Mouse (Mus musculus): ENCODE results near the gene Hoxa6. TPM values are rescaled to one million over a fixed set of nuclear protein-coding genes. Genes with fewer than 3 reads are reported as not detected.
A peak's percentile ranks its signal among the peaks of the same experiment; 100 is the strongest.

Hoxa6 gene
- polyA plus RNA-seq, 1 experiment from 2014 or later: 1.2 TPM

DNA sequence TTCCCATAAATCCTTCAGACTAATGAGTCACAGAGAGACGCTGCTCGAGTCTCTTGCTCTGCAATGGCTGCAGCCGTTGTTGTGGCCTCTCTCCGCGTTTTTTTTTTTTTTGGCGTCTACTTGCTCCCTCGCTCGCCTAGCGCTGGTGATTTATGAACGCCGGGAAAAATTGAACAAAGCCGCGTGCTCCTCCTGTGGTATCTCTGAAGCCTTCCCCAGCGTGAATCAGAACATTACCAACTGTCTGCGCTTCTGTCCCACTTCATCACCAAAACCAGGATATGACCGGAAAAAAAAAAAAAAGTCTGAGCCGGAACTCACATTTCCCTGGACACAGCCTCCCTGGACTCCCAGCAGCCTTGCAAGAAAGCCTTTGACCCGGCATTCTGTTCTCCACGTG, 23.3 kb downstream of the Hoxa6 start:
- Histone ChIP-seq H3K4me1 (peaks cover 50% of the 10 kb centered on the region), H3K4me3 (no peak overlapping the region; the same call in 1 of the 2 replicates)

DNA sequence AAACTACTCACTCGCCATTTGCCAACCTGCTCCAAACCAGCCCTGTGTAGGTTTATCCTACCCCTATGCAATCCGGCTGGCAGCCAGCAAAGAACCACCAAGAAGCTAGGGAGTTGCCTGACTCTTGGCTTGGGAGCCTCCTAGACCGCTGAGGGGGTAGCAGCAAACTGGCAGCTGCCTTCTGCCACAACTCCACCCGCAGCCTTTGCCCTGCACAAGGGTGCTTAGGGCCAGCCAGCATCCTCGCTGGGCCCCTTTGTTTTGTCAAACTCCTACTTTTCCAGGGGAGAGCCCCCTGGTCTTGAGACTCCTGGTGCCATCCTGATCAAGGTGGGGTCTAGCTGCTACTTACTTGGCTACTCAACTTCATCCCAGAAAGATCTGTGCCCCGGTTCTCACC, 23.9 kb downstream of the Hoxa6 start:
- WGBS: 25% methylated on average over 6 of the region's 6 CpGs
- H3K27ac ChIP-seq: no peak overlapping the region

More for the DNA sequence above, 23.3 kb downstream of the Hoxa6 start:
- no peaks in the 10 kb centered on the region; the same call in 1 of the 2 replicates for H3K36me3 ChIP-seq
- ATAC-seq (ENCODE audit: low FRiP score, low read depth): no peak
- no peak overlapping the region for H3K9ac ChIP-seq
- peaks cover 82% of the 10 kb centered on the region for H3K27me3 ChIP-seq
- 5% methylated on average over 19 of the region's 19 CpGs for WGBS
- H3K4me2 ChIP-seq (replicated peaks): peak overlapping the region; percentile 31; the same call in 1 of the 2 replicates
- H3K27ac ChIP-seq: no peak overlapping the region
- H3K9me3 ChIP-seq: no peaks in the 10 kb centered on the region

DNA sequence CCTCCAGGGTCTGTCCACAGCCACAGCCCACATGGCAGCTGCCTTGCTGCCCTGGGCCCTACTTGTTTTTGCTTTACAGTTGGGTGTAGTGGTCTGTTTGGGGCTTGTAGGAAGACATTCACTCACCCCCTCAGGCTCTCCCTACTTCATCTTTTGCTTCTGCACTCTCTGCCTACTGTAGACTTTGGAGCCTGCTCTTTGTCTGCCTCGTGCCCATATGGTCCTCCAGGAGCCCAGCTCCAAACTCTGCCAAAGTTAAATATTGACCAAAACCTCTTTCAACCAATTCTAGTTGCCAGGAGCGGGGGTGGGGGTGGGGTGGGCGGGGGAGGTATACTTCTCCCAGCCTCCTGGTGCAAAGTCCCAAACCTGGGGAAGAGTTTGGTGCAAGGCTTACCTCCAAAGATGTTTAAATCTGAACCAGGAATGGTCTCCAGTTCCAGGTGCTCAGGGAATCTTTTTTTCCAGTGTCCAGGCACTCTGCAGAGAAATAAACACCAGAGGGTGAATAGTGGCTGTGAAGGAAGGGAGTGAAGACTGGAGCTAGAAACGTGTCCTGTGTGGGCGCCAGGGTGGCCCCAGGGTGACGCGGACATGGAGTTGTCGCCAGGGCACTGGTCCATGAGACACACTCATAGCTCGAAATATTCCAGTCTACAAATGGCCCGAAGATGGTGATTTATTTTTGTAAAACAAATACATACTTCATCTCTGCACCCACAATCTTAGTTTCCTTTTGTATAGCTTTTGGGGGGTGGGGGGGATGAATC, 25.0 kb downstream of the Hoxa6 start:
- Histone ChIP-seq H3K9ac (no peak overlapping the region), H3K4me2 (replicated peaks) (no peak overlapping the region), H3K27ac (no peak overlapping the region), H3K27me3 (peaks cover 83% of the 10 kb centered on the region), H3K4me3 (no peak overlapping the region), H3K4me1 (peaks cover 50% of the 10 kb centered on the region), H3K9me3 (no peaks in the 10 kb centered on the region), H3K36me3 (no peaks in the 10 kb centered on the region; the same call in 1 of the 2 replicates)
- ATAC-seq (ENCODE audit: low FRiP score, low read depth): no peak
- 32% methylated on average over 10 of the region's 10 CpGs for WGBS

More for the DNA sequence above, 23.9 kb downstream of the Hoxa6 start:
- peaks cover 82% of the 10 kb centered on the region for H3K27me3 ChIP-seq
- H3K4me3 ChIP-seq: no peak overlapping the region
- no peaks in the 10 kb centered on the region for H3K9me3 ChIP-seq
- no peak for ATAC-seq (ENCODE audit: low FRiP score, low read depth)
- H3K36me3 ChIP-seq: no peaks in the 10 kb centered on the region; the same call in 1 of the 2 replicates
- no peak overlapping the region for H3K4me2 ChIP-seq (replicated peaks)
- H3K9ac ChIP-seq: no peak overlapping the region
- H3K4me1 ChIP-seq: peaks cover 50% of the 10 kb centered on the region

DNA sequence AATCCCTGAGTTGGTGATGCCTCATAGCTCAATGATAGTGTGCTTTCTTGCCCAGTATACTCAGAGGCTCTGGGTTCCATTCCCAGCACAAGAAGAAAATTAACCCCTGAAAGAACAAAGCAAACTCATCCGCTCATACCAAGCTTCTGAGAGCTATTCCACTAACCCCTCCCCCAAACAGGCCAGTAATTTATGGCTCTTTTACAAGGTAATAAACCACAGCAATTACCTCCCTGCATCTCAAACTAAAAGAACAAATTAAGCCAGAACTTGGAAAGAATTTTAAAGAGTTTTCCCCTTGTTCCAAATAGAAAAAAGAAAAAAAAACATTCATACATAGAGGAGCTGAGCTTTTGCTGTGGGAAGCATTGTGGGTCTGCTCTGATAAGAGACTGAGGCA, 25.7 kb downstream of the Hoxa6 start:
- 23% methylated on average over 1 of the region's 1 CpGs for WGBS
- H3K27ac ChIP-seq: no peak overlapping the region
- H3K4me2 ChIP-seq (replicated peaks): no peak overlapping the region

DNA sequence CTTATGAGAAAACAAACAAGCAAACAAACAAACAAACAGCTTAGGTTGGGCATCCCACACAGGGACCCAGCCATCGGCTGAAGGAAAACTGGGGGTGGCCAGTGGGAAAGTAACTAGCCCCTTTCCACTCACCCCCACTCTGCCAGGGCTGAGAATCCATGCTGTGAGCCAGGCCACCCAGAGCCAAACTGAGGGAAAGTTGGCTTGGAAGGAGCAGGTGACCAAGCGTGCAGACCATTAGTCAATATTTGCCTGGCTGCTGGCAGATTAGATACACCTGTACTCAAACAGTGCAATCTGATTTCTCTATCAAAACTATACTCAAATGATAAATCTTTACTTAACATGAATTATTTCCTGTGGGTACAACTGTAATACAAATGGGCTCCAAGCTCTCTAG, 26.5 kb downstream of the Hoxa6 start:
- Histone ChIP-seq H3K27me3 (peaks cover 87% of the 10 kb centered on the region), H3K9ac (no peak overlapping the region), H3K4me1 (peaks cover 61% of the 10 kb centered on the region), H3K9me3 (no peaks in the 10 kb centered on the region), H3K36me3 (no peaks in the 10 kb centered on the region; the same call in 1 of the 2 replicates), H3K27ac (no peak overlapping the region), H3K4me3 (no peak overlapping the region), H3K4me2 (replicated peaks) (no peak overlapping the region)
- 54% methylated on average over 2 of the region's 2 CpGs for WGBS
- no peak for ATAC-seq (ENCODE audit: low FRiP score, low read depth)

More for the DNA sequence above, 25.7 kb downstream of the Hoxa6 start:
- Histone ChIP-seq H3K9ac (no peak overlapping the region), H3K4me1 (peaks cover 54% of the 10 kb centered on the region), H3K4me3 (no peak overlapping the region), H3K27me3 (peaks cover 86% of the 10 kb centered on the region), H3K36me3 (no peaks in the 10 kb centered on the region; the same call in 1 of the 2 replicates), H3K9me3 (no peaks in the 10 kb centered on the region)
- ATAC-seq (ENCODE audit: low FRiP score, low read depth): no peak

DNA sequence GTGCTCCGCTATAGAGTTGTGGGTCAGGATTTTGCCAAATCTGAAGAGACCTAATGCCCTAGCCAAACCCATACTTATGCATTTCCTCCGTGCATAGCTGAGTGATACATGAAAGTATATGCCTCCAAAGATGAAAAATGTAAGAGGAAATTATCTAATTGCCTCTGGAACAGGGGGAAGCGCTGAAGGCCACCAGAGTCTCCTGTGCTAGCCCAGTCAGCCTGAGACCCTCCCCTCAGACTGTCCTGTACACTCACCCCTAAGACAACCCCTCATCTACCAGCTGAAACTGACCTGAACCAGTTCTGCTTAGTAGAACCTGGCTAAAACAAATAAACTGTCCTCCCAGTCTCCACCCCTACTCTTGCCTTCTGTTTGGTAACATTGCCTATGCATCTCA, 27.8 kb downstream of the Hoxa6 start:
- Histone ChIP-seq H3K27me3 (peaks cover 83% of the 10 kb centered on the region), H3K36me3 (no peaks in the 10 kb centered on the region; the same call in 1 of the 2 replicates), H3K4me1 (peaks cover 72% of the 10 kb centered on the region), H3K9ac (no peak overlapping the region), H3K9me3 (no peaks in the 10 kb centered on the region), H3K4me3 (no peak overlapping the region), H3K27ac (no peak overlapping the region), H3K4me2 (replicated peaks) (no peak overlapping the region)
- no peak for ATAC-seq (ENCODE audit: low FRiP score, low read depth)
- 56% methylated on average over 3 of the region's 3 CpGs for WGBS

DNA sequence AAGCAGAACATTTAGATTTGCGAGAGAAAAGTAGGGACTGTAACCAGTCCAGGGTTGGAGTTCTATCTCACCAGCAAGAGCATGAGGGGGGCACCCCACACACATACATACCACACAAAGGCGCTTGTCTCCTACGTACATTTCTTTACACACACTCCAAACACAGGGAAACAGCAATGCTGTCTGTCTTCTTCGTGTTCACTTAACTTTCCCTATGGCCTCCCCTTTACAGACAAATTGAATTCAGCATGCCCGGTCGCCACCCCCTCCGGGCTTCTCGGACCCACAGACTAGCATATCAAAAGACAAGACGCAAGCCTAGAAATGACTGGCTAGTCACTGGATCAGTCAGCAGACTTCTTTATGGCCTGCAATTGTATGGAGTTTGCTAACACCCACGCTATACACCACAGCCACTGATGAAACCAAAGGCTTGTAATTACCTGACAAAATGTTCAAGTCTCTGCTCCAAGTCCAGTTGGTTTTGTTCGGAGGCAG, 28.3 kb downstream of the Hoxa6 start:
- peaks cover 72% of the 10 kb centered on the region for H3K4me1 ChIP-seq
- H3K4me3 ChIP-seq: no peak overlapping the region

DNA sequence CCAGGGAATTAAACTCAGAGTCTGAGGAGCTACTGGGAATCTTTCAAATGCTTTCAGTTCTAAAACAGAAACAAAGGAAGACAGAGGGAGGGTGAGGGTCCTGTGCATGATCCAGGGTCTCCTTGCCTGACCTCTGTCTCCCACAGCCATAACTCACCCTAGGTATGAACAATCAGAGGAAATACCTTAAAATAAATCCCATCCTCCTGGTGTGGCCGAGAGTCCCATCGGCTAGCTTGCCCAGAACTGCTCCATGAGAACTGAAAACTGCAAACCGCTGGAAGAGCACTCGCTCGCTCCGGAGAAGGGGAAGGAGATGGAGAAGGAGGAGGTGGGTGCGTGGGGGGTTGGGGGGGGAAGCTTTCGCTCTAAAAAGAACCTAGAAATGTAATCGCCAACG, 28.8 kb downstream of the Hoxa6 start:
- no peak for ATAC-seq (ENCODE audit: low FRiP score, low read depth)
- Histone ChIP-seq H3K4me3 (0 out of 2 replicates have a peak overlapping the region, but pooled peaks have one; percentile 4), H3K27ac (no peak overlapping the region), H3K4me1 (peaks cover 72% of the 10 kb centered on the region), H3K36me3 (no peaks in the 10 kb centered on the region; the same call in 1 of the 2 replicates), H3K9ac (no peak overlapping the region), H3K27me3 (peaks cover 80% of the 10 kb centered on the region), H3K9me3 (no peaks in the 10 kb centered on the region), H3K4me2 (replicated peaks) (peak overlapping the region; percentile 37)
- WGBS: 26% methylated on average over 10 of the region's 10 CpGs

More for the DNA sequence above, 28.3 kb downstream of the Hoxa6 start:
- Histone ChIP-seq H3K36me3 (no peaks in the 10 kb centered on the region; the same call in 1 of the 2 replicates), H3K27me3 (peaks cover 79% of the 10 kb centered on the region), H3K4me2 (replicated peaks) (no peak overlapping the region), H3K9ac (no peak overlapping the region), H3K9me3 (no peaks in the 10 kb centered on the region), H3K27ac (no peak overlapping the region)
- no peak for ATAC-seq (ENCODE audit: low FRiP score, low read depth)
- 33% methylated on average over 11 of the region's 11 CpGs for WGBS

DNA sequence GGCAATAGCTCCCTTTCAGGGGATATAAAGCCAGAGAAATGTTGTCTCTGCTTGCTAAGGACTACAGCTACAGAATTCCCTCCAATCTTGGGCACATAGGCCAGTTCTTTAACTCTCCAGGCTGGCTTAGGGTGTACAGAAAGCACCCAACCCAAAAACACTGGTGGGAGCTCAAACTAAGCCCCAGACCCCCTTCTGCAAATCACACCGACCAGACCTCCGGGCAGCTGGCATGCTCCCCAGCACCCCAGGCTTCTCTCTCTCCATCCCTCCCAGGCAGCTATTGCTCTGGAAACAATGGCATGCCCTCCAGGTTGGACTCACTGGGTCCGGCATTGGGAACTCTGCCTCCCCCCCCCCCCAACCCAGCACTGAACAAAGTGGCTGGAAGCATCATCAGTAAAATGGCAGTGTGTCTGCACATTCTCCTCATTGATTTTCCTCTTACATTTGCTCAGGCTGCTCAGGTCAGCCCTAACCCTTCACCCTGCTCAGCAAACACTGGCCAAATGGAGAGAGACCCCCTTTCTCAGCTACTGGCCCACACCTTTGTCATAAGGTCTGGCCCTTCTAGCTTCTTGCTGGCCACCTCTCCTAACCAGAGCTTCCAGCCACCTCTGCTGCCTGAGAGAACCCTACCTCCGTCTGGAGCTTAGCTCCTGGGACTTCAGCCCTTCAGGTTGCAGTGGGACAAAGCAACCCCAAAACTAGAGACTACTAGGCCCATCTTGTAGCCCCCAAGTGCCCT, 29.4 kb downstream of the Hoxa6 start:
- Histone ChIP-seq H3K9ac (no peak overlapping the region), H3K27ac (no peak overlapping the region), H3K36me3 (no peaks in the 10 kb centered on the region; the same call in 1 of the 2 replicates), H3K4me3 (0 out of 2 replicates have a peak overlapping the region, but pooled peaks have one; percentile 4), H3K4me1 (peaks cover 67% of the 10 kb centered on the region), H3K27me3 (peaks cover 74% of the 10 kb centered on the region), H3K9me3 (no peaks in the 10 kb centered on the region), H3K4me2 (replicated peaks) (peak overlapping the region; percentile 37)
- 30% methylated on average over 4 of the region's 4 CpGs for WGBS
- no peak for ATAC-seq (ENCODE audit: low FRiP score, low read depth)

DNA sequence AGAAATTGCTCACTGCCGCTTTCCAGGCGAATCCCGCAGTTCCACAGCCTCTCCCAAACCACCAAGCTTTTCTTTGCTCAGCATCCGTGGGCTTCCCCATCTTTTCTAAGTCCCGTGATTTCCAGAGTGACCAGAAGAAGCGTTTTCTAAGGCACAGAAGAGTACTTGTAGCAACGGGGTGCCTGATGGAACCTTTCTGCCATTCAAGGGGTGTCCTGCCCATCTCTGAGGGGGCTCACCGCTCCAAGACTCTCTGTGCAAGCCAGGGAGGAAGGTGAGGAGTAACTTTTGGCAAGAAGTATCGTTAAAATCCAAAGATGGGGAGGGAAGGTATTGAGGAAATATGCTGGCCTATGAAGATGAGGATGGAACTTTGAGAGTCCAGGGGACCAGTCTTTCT, 30.7 kb downstream of the Hoxa6 start:
- no peak for ATAC-seq (ENCODE audit: low FRiP score, low read depth)
- peak overlapping the region; percentile 70 for H3K4me2 ChIP-seq (replicated peaks)
- no peaks in the 10 kb centered on the region; the same call in 1 of the 2 replicates for H3K36me3 ChIP-seq
- no peak overlapping the region for H3K27ac ChIP-seq
- H3K9ac ChIP-seq: no peak overlapping the region
- H3K4me3 ChIP-seq: peak overlapping the region; percentile 47
- H3K4me1 ChIP-seq: peaks cover 66% of the 10 kb centered on the region
- no peaks in the 10 kb centered on the region for H3K9me3 ChIP-seq
- 16% methylated on average over 9 of the region's 9 CpGs for WGBS
- peaks cover 65% of the 10 kb centered on the region for H3K27me3 ChIP-seq

DNA sequence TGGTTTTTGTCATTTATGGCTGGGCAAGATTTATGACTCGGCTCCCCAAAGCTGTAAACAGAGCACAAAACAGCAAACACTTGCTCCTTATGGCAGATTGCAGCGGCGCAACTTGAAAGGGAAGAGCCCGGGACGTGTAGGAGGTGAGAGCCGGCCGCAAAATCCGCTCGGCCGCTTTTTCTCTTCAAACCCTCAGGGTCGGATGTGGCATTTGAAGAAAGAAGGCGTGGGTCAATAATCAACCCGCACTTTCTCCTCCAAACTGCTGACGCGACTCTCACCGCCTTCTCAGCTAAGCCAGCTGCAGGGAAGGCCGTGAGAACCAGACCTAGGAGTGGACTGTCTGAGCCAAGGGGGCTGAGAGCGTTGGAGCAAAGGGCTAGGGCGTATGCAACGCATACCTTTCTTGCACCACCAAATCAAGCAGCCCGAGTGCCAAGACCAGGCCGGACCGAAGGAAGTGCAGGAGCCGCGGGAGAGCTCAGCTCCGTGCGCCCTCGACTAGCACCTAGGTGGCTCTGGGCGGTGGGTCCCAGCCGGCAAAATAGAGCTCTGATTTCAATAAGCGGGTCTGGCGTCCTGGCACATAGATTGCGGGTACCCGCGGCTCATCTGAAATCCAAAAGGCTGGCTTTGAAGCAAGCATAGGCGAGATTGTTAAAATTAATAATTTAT, 31.3 kb downstream of the Hoxa6 start, which contains the start of gene 5730596B20Rik:
Gene 5730596B20Rik (plus strand): TSS at position 438 of the 675 bp plus-strand sequence.
- H3K4me3 ChIP-seq: peak within 1 kb of the TSS; percentile 47
- peaks cover 66% of the 10 kb centered on the region for H3K27me3 ChIP-seq
- no peaks in the 10 kb centered on the region for H3K9me3 ChIP-seq
- peak within 1 kb of the TSS; percentile 70 for H3K4me2 ChIP-seq (replicated peaks)
- no peak within 1 kb of the TSS; the same call in 1 of the 2 replicates for H3K27ac ChIP-seq
- 10% methylated on average over 36 of the region's 36 CpGs for WGBS
- no peak for ATAC-seq (ENCODE audit: low FRiP score, low read depth)
- H3K9ac ChIP-seq: peak within 1 kb of the TSS; percentile 63; the same call in 1 of the 2 replicates
- no peaks in the 10 kb centered on the region; the same call in 1 of the 2 replicates for H3K36me3 ChIP-seq
- H3K4me1 ChIP-seq: peaks cover 72% of the 10 kb centered on the region

All from limb, embryonic 13.5 days (tissue).